Mouse (Mus musculus): ENCODE results near the gene Slc22a28. TPM values are rescaled to one million over a fixed set of nuclear protein-coding genes. Genes with fewer than 3 reads are reported as not detected.
"Not testable (repeated sequence)": the region's sequence is repeated elsewhere in the genome, so short reads cannot be mapped to it uniquely, and the experiment has no call there.

Slc22a28 gene
- total RNA-seq (2021) = not detected
- long read RNA-seq, experiment 1 = 0 reads
- long read RNA-seq, experiment 2 = 0 reads

DNA sequence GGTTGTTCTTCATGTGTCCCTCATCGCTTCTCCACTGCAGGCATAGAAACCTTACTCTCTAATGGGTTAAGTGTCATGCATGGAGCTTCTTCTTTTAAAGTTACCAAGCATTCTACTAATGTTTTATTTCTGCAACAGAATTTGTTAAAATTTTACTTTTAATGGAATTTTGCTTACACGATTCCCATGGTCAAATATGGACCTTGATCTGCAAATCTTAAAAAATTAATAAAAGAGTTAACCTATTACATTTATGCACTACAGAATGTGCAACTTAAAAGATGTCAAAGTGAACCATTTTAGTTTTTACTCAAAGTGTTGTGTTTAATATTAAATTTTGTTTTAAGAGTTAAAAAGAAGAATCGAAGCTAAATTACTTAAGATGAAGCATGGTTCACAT, at the start of gene Slc22a28:
Gene Slc22a28, minus strand, starts transcription at position 102 of the 400 bp plus-strand sequence.
- not testable (repeated sequence) for DNase-seq (ENCODE audit: low spot score in 2 of 2)
- intact Hi-C loops (cut with DNase I) = loop anchor here (5.0 kb wide), 1 partner anchor 285 kb away; no protein-coding TSS in a partner anchor

- DNase-seq (ENCODE audit: low spot score in 2 of 2) = no peak
- intact Hi-C loops (cut with DNase I) = no loop called here
Measured at GRCm38 (mm10) chr19:8148787-8149523, 17.2 kb upstream of the Slc22a28 start.

DNA sequence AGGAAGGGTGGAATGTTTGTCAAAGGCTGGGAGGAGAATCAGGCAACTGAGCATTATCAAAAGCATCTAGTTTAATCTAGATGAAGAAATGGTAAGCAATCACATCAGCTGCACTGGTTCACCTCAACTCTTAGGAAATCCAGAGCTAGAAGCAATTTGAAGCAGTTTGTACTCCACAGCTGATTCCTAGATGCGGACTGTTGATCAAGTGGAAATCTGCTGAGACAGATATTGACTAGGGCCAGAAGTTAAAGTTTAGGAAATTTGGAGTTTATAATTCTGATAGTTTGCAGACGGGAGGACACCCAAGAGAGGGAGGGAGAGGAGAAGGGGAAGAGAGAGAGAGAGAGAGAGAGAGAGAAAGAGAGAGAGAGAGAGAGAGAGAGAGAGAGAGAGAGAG, 10.9 kb upstream of the Slc22a28 start:
- intact Hi-C loops (cut with DNase I); DNase-seq (ENCODE audit: low spot score in 2 of 2): not testable (repeated sequence)

- intact Hi-C loops (cut with DNase I) = loop anchor here (5.0 kb wide), 1 partner anchor 283 kb away; no protein-coding TSS in a partner anchor
- not testable (repeated sequence) for DNase-seq (ENCODE audit: low spot score in 2 of 2)
Measured at GRCm38 (mm10) chr19:8134127-8134841, 2.5 kb upstream of the Slc22a28 start.

DNA sequence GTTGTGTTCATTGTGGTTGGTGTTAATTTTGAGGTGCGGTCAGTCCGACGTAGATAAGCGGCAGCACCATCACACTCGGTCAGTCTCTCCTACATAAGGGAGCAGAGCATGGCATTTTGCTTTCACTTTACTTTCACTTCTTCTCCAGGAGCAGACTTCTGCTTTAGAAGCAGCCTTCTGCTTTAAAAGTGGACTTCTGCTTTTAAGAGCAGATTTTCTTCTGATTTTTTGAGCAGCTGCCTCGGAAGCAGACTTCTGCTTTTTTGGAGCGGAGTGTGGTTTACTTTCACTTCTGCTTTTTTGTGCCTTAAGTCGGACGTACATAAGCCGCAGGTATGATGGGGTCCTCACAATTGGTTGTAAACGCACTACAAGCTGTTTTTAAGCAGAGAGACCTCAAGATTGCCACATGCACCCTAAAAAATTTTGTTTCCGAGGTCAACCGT, 111.9 kb downstream of the Slc22a28 start:
- intact Hi-C loops (cut with DNase I) = no loop called here
- DNase-seq (ENCODE audit: low spot score in 2 of 2) = peak in 1 of 2 experiments; percentile 6

DNA sequence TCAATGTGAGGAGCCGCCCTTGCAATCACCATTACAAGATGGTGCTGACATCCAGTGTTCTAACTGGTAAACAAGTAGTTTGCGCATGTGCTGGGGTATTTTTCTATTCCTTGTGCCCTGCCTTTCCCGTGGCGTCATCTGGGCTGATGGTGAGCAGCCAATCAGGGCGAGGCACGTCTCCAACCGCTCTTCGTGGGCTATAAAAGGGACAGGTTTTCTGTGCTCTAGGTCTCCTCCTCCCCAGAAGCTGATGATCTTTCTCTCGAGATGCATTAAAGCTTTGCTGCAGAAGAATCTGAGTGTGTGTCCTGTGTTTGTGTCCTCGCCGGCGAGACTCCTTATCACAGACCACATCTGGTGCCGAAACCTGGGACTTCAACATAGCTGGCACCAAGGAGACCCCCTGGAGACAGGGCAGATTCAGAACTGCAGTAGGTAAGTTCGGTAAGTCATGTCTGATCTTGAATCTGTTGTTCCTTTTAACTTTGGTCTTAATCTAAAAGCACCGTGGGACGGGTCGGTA, 112.4 kb downstream of the Slc22a28 start:
- intact Hi-C loops (cut with DNase I); DNase-seq (ENCODE audit: low spot score in 2 of 2): not testable (repeated sequence)

- DNase-seq (ENCODE audit: low spot score in 2 of 2); intact Hi-C loops (cut with DNase I): not testable (repeated sequence)
Measured at GRCm38 (mm10) chr19:8018535-8018934, 113.2 kb downstream of the Slc22a28 start.

Other genes with a start within 250 kb of the Slc22a28 start
- not detected for gene Slc22a27, start 166.0 kb downstream of the Slc22a28 start, total RNA-seq (2021)
- gene Slc22a29, start 86.9 kb upstream of the Slc22a28 start, total RNA-seq (2021) = not detected

Data from left cerebral cortex, postnatal 14 days (tissue).